Mouse (Mus musculus) CH12.LX (cell line): ENCODE measurements around the gene Cobll1. TPM values are rescaled to one million over a fixed set of nuclear protein-coding genes. Genes with fewer than 3 reads are reported as not detected.

Experiments
- DNase-seq: peaks from one replicate; pipeline ENCODE4 v3.0.0-alpha.2; 2013; ENCODE audit errors: extremely low read depth
- H3K27ac ChIP-seq: 2 replicates; pipeline ENCODE4 v1.5.1; 2012; ENCODE audit warnings: low read depth, mild to moderate bottlenecking, control low read depth, moderate library complexity; ENCODE audit not compliant: insufficient read depth
- H3K27me3 ChIP-seq: replicated peaks from 2 replicates; pipeline ENCODE3; 2012; ENCODE audit warnings: inconsistent platforms
- H3K36me3 ChIP-seq, 2 experiments: replicated peaks in 1 of 2; 2 replicates each; pipeline versions ENCODE3 to v1.6.1; 2012; ENCODE audit warnings: inconsistent platforms in 1 of 2, low read length in 1 of 2, mild to moderate bottlenecking in 1 of 2, mixed read lengths in 1 of 2, moderate library complexity in 1 of 2; ENCODE audit not compliant: control insufficient read depth in 1 of 2, insufficient read depth in 1 of 2
- H3K4me1 ChIP-seq, 2 experiments: 2 replicates each; pipeline ENCODE4 v1.6.1; 2012; ENCODE audit warnings: inconsistent platforms in 1 of 2, moderate library complexity in 1 of 2; ENCODE audit not compliant: insufficient read depth in 2 of 2, control insufficient read depth in 1 of 2
- H3K4me2 ChIP-seq: 2 replicates; pipeline ENCODE4 v1.6.1; 2012; ENCODE audit warnings: low read depth, mild to moderate bottlenecking, control low read depth; ENCODE audit not compliant: poor library complexity, insufficient read depth, severe bottlenecking
- H3K4me3 ChIP-seq, 3 experiments: fragments of 150-350 bp in 1 of 3; sonication (generic) in 1 of 3; replicated peaks in 1 of 3; 2 replicates each; pipeline versions ENCODE3 to v1.5.1; 2011 to 2012; ENCODE audit warnings: low read depth in 2 of 3, low read length in 2 of 3, mild to moderate bottlenecking in 2 of 3, moderate library complexity in 2 of 3, control low read depth in 1 of 3, improper control_type of control experiment in 1 of 3, inconsistent platforms in 1 of 3, mixed read lengths in 1 of 3; ENCODE audit not compliant: poor library complexity in 1 of 3
- H3K79me2 ChIP-seq: replicated peaks from 2 replicates; pipeline ENCODE4 v1.6.1; 2012; ENCODE audit warnings: mild to moderate bottlenecking, moderate library complexity; ENCODE audit not compliant: control insufficient read depth, poor library complexity, insufficient read depth, severe bottlenecking; ENCODE audit errors: extremely low read depth
- H3K9ac ChIP-seq: 2 replicates; pipeline ENCODE4 v1.6.1; 2012; ENCODE audit warnings: low read depth, mild to moderate bottlenecking, control low read depth, moderate library complexity; ENCODE audit not compliant: insufficient read depth
- H3K9me3 ChIP-seq: replicated peaks from 2 replicates; pipeline ENCODE3; 2012; ENCODE audit warnings: low read length, inconsistent platforms, mixed read lengths
- BHLHE40 ChIP-seq: IDR thresholded peaks from 2 replicates; pipeline ENCODE4 v1.6.1; 2011; ENCODE audit warnings: mild to moderate bottlenecking, low read depth, low read length, improper control_type of control experiment
- CHD1 ChIP-seq: IDR thresholded peaks from 2 replicates; pipeline ENCODE4 v1.6.1; 2012; ENCODE audit warnings: low read depth, low read length, improper control_type of control experiment, inconsistent platforms
- CHD2 ChIP-seq: IDR thresholded peaks from 2 replicates; pipeline ENCODE4 v1.6.1; 2011; ENCODE audit warnings: low read length, improper control_type of control experiment
- CTCF ChIP-seq, 2 experiments: IDR thresholded peaks in 1 of 2; conservative IDR thresholded peaks in 1 of 2; 2 replicates each; pipeline ENCODE4 v1.5.1; 2011 to 2012; ENCODE audit warnings: low read depth in 2 of 2, low read length in 2 of 2, improper control_type of control experiment in 1 of 2, inconsistent platforms in 1 of 2, mild to moderate bottlenecking in 1 of 2, moderate library complexity in 1 of 2
- EP300 ChIP-seq: IDR thresholded peaks from 2 replicates; pipeline ENCODE4 v1.6.1; 2011; ENCODE audit warnings: low read length, improper control_type of control experiment
- GABPA ChIP-seq: IDR thresholded peaks from 2 replicates; pipeline ENCODE4 v1.6.1; 2012; ENCODE audit warnings: low read depth, low read length, improper control_type of control experiment, inconsistent platforms; ENCODE audit not compliant: insufficient replicate concordance
- JUN ChIP-seq: IDR thresholded peaks from 2 replicates; pipeline ENCODE4 v1.6.1; 2011; ENCODE audit warnings: low read depth, mild to moderate bottlenecking, low read length, improper control_type of control experiment, moderate library complexity; ENCODE audit not compliant: insufficient read depth
- KAT2A ChIP-seq: IDR thresholded peaks from 2 replicates; pipeline ENCODE4 v1.6.1; 2012; ENCODE audit warnings: low read length, improper control_type of control experiment, inconsistent platforms; ENCODE audit not compliant: insufficient replicate concordance
- MAFK ChIP-seq: IDR thresholded peaks from 2 replicates; pipeline ENCODE4 v1.6.1; 2011; ENCODE audit warnings: low read length, improper control_type of control experiment; ENCODE audit not compliant: insufficient replicate concordance
- MAZ ChIP-seq: IDR thresholded peaks from 2 replicates; pipeline ENCODE4 v1.6.1; 2012; ENCODE audit warnings: low read depth, mild to moderate bottlenecking, inconsistent platforms, low read length, improper control_type of control experiment, moderate library complexity
- MEF2A ChIP-seq: IDR thresholded peaks from 2 replicates; pipeline ENCODE4 v1.6.1; 2014; ENCODE audit warnings: low read depth, mild to moderate bottlenecking, inconsistent platforms, low read length, improper control_type of control experiment, borderline replicate concordance
- PAX5 ChIP-seq: IDR thresholded peaks from 2 replicates; pipeline ENCODE4 v1.6.1; 2012; ENCODE audit warnings: low read length, inconsistent platforms, mixed read lengths
- POLR2A ChIP-seq: IDR thresholded peaks from 2 replicates; pipeline ENCODE4 v1.6.1; 2011; ENCODE audit warnings: low read depth, mild to moderate bottlenecking, improper control_type of control experiment, low read length
- TCF12 ChIP-seq: IDR thresholded peaks from 2 replicates; pipeline ENCODE4 v1.6.1; 2014; ENCODE audit warnings: low read depth, mild to moderate bottlenecking, inconsistent platforms, low read length, improper control_type of control experiment
- USF2 ChIP-seq: conservative IDR thresholded peaks from 2 replicates; pipeline ENCODE4 v1.6.1; 2011; ENCODE audit warnings: low read depth, low read length, improper control_type of control experiment
- ZMIZ1 ChIP-seq: IDR thresholded peaks from 2 replicates; pipeline ENCODE4 v1.6.1; 2012; ENCODE audit warnings: low read depth, mild to moderate bottlenecking, inconsistent platforms, low read length, improper control_type of control experiment
- dilution Hi-C: fragments of 300-500 bp; cut with MboI; formaldehyde crosslinking; loops from 2 replicates; pipeline ENCODE4 v1.14.3; 2020; ENCODE audit warnings: low sequenced_read_pairs; ENCODE audit not compliant: extremely low pct_unique_long_range_greater_than_20kb, extremely low pct_ligation_motif_present
- in situ Hi-C: fragments of 300-500 bp; cut with MboI; formaldehyde crosslinking; loops from 3 replicates; pipeline ENCODE4 v1.14.3; 2019; ENCODE audit warnings: low sequenced_read_pairs, low pct_ligation_motif_present, low pct_unique_long_range_greater_than_20kb, mixed read lengths
- polyA plus RNA-seq: library from polyadenylated mRNA; unstranded; fragments of >175 nt; gene quantifications from 2 replicates; pipeline ENCODE4 v1.2.1, GENCODE M21; 2012; ENCODE audit warnings: low read depth; ENCODE audit not compliant: insufficient read length
- total RNA-seq, 2 experiments: library from RNA; depleted of rRNA; stranded (reverse); fragments of 300-350 nt in 1 of 2; fragments of >200 nt in 1 of 2; gene quantifications; 2 replicates each; pipeline ENCODE4 v1.2.3; 2012 to 2014

Cobll1 gene
- total and polyA plus RNA-seq, 3 experiments: 0.67 to 1.9 (median 1.5) TPM

DNA sequence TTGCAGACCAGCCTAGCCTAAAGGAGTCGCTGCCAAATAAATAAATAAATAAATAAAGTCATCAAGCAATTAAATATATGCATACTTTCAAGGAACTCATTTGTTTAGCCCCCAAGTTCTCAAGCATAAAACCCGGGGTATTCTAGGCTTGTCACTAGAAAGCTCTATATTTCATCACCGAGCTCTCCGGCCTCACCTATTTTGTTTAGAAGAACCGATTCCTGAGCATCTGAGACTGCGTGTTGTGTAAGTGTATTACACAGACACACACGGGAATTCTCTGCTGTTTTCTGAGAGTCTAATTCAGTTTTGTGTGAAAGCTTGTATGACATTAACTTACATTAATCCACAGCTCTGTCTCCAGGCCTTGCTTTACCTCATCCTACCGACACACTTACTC, 2.6 kb downstream of the Cobll1 start:
- Histone ChIP-seq H3K9me3 (no peaks in the 10 kb centered on the region), H3K4me1 (peaks cover 0 to 17% of the 10 kb centered on the region in 2 experiments; a peak in 2 of 4 replicates), H3K4me2 (no peak overlapping the region), H3K4me3 (no peak overlapping the region), H3K27ac (no peak overlapping the region), H3K79me2 (no peaks in the 10 kb centered on the region; the same call in 1 of the 2 replicates), H3K36me3 (no peaks in the 10 kb centered on the region), H3K9ac (no peak overlapping the region), H3K27me3 (no peaks in the 10 kb centered on the region)
- no peak for DNase-seq
- no peak for TF ChIP-seq POLR2A
- TF ChIP-seq CTCF (conservative IDR thresholded peaks at IDR 0.05 in 1 of 2, IDR thresholded peaks at IDR 0.05 in 1 of 2; ENCODE audit: low read depth in 2 of 2, low read length in 2 of 2): no peak
- no peak for TF ChIP-seq MEF2A
- TF ChIP-seq ZMIZ1: no peak
- TF ChIP-seq MAFK: no peak
- TF ChIP-seq USF2: no peak
- no peak for TF ChIP-seq KAT2A
- TF ChIP-seq EP300: no peak
- TF ChIP-seq PAX5: no peak
- TF ChIP-seq MAZ: no peak
- no peak for TF ChIP-seq BHLHE40
- no peak for TF ChIP-seq TCF12
- no peak for TF ChIP-seq JUN
- TF ChIP-seq CHD2: no peak
- no peak for TF ChIP-seq GABPA
- dilution Hi-C loops (no loop called here), in situ Hi-C loops (no loop called here)

DNA sequence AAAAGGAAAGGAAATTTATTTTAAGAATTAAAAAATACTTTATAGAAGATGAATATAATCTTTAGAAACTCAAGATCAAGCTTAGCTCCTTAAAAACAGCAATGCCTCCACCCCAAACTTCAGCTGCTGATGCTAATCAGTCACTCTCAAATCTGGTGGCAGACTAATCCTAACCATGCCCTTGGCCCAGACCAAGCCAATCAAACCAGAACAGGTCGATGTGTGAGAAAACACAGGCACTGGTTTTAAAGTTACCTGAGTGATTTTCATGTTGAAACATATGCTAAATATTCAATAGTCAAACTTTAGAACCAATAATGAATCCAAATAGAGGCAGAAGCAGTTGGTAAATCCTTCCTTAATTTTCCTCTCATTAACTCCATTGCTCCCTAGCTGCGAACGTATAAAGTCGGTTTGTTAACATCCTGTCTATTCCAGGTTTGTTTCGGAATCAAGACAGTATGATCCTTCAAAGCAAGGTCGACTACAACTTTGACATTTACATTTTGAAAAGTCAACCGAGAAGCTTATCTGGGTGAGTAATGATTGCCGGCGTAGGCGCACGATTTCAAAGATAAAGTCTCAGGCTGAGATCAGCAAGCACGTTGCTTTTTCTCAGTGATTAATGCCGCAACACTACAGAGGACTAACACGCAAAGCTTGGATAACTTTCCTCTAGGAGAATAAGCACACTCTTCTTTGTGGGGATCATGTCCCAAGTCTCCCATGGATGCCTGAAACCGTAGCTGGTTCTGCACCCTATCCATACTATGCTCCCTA, 6.3 kb downstream of the Cobll1 start:
- Histone ChIP-seq H3K4me1 (no peaks in the 10 kb centered on the region), H3K4me2 (no peak overlapping the region), H3K9ac (no peak overlapping the region), H3K9me3 (no peaks in the 10 kb centered on the region), H3K27ac (no peak overlapping the region), H3K79me2 (no peaks in the 10 kb centered on the region; the same call in 1 of the 2 replicates), H3K27me3 (no peaks in the 10 kb centered on the region), H3K36me3 (no peaks in the 10 kb centered on the region), H3K4me3 (no peak overlapping the region)
- in situ Hi-C loops (no loop called here), dilution Hi-C loops (no loop called here)
- no peak for TF ChIP-seq CHD1
- DNase-seq: no peak
